Mouse (Mus musculus): ENCODE measurements around the gene Foxa3.
"Not testable (repeated sequence)": the region's sequence is repeated elsewhere in the genome, so short reads cannot be mapped to it uniquely, and the experiment has no call there.

Gene Foxa3

DNA sequence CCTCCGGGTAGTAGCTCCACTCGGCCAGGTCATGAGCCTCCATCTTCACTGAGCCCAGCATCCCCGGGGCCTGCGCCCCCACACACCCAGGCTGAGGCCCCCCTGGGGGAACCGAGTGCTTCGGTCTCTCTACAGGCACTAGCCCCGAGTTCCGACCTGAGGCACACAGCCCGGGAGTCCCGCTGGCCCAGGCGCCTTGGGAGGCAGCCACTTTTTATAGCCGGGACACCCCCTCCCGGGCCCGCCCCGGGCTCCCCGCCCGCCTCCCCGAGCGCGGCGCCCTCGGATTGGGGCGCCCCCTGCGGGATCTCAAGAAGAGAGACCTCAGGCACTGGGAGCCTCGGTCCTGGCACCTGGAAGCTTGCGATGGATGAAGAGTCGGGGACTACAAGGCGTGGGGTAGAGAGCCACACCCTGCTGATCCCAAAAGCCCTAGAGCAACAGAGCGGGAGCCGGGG, at the start of gene Foxa3:
Foxa3 (minus strand) TSS at position 182 of the 458 bp plus-strand sequence.
- peak; percentile 37 for DNase-seq (ENCODE audit: low spot score)

DNA sequence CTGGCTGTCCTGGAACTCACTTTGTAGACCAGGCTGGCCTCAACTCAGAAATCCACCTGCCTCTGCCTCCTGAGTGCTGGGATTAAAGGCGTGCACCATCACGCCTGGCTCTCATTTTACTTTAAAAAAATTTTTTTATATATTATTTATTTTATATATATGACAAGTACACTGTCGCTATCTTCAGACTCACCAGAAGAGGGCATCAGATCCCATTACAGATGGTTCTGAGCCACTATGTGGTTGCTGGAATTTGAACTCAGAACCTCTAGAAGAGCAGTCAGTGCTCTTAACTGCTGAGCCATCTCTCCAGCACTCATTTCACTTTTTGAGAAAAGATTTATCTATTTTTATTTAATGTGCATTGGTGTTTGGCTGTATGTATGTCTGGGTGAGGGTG, 47.7 kb upstream of the Foxa3 start:
- DNase-seq (ENCODE audit: low spot score): not testable (repeated sequence)

DNA sequence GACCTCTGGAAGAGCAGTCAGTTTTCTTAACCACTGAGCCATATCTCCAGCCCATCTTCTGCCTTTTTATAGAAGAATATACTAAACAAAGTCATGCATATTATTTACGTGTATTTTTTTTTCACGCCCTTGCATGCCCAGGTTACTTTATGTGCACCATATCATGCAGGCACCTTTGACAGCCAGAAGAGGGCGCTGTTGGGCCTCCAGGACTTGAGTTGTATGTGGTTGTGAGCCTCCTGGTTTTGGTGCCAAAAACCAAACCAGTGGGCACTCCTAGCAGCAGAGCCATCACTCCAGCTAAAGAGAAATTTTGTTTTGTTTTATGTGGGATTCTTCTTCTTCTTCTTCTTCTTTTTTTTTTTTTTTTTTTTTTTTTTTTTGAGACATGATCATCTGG, 46.2 kb upstream of the Foxa3 start:
- DNase-seq (ENCODE audit: low spot score): no peak

DNA sequence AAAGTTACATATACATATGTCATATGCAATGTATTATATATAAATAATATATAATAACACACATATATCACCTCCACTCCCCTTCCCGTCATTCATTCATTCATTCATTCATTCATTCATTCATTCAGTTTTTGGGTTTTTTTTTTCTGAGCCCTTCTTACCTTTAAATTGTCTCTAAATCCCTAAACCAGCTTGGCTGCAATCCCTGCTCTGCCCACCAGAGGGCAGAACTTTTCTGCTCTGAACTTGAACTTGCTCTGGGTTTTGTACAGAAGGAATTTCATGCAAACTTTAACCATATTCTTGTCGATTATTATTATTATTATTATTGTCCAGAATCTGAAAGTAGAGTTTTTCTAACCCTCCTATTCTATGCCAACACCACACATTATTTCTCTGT, 45.4 kb upstream of the Foxa3 start:
- DNase-seq (ENCODE audit: low spot score): peak; percentile 69

DNA sequence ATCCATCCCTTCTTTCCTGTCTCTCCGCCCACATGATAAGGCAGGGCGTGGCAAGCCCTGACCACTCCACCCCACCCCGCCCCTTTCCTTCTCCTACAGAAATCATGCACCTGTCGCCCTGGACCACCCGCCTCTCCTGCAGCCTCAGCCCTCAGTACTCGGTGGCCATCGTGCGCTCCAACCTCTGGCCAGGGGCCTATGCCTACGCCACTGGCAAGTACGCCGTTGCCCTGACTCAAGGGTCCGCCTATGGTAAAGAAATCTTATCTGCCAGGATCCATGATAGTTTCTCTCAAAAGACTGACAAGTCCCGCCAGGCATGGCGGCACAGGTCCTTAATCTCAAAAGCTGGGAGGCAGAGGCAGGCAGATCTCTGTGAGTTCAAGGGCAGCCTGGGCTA, 44.6 kb upstream of the Foxa3 start:
- DNase-seq (ENCODE audit: low spot score): no peak

DNA sequence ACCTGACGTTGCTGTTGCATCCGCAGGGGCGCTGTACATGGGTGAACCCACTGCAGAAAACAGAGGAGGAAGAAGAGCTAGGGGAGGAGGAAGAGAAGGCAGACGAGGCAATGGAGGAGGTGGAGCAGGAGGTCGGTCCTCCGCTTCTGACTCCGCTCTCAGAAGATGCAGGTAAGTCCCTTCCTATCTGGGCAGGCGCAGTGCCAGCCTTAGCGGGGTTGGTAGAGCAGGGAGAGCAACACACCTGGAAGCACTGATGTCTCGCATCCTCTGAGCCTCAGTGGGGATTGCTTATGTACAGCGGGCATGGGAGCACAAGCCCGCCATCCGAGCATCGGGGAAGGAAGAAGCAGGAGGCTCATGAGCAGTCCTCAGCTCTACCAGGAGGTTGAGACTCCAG, 43.7 kb upstream of the Foxa3 start:
- DNase-seq (ENCODE audit: low spot score): no peak

DNA sequence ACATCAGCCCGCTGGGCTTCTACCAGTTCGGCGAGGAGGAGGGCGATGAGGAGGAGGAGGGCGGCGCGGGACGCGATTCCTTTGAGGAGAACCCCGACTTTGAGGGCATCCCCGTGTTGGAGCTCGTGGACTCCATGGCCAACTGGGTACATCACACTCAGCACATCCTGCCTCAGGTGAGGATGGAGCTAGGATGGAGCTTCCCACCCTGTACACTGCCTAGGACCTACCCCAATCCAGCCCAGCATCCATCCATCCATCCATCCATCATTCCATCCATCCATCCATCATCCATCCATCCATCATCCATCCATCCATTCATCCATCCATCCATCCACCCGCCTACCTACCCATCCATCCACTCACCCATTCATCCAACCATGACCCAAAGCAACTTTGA, 42.6 kb upstream of the Foxa3 start:
- no peak for DNase-seq (ENCODE audit: low spot score)

DNA sequence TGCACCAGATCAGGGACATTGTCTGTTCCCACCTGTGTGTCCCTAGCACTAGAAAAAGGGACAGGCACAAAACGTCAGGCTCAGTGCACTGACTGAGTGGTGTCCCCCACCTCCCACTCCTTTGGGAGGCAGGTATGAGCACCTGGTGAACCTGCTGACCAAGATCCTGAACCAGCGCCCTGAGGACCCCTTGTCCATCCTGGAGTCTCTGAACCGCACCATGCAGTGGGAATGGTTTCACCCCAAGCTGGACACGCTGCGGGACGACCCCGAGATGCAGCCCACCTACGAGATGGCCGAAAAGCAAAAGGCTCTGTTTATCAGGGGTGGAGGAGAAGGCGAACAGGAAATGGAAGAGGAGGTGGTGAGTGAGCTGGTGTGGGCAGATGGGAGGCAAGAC, 34.1 kb upstream of the Foxa3 start:
- no peak for DNase-seq (ENCODE audit: low spot score)

DNA sequence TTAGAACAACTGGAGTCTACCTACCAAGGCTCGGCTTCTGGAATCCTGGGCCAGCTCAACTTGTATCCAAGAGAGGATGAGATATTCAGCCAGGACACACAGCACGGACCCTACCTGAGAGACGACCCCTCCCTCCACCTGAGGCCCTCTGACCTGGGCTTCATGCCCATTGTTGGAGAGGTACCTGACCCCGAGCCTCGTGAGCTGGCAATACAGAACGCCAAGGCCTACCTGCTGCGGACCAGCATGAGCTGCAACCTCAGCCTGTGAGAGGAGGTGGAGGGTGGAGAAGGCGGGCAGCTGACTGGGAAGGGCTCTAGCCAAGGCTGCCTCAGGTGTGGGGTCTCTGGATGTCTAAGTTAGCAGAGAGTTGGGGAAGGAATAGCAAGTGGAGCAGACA, 31.8 kb upstream of the Foxa3 start:
- no peak for DNase-seq (ENCODE audit: low spot score)

DNA sequence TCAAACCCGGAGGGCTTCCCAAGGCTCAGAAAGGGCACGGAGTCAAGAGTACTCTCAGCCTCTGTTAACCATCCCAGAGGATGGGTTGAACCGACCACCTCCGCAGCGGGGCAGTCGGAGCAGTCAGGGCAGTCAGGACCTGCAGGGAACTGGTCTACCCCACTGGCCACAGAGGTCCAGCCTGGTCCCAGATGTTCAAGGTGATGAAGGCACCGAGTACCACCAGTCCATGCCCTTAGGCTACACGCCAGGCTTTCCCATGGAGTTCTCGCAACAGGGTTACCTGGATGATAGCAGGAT, 31.4 kb upstream of the Foxa3 start:
- DNase-seq (ENCODE audit: low spot score): no peak

DNA sequence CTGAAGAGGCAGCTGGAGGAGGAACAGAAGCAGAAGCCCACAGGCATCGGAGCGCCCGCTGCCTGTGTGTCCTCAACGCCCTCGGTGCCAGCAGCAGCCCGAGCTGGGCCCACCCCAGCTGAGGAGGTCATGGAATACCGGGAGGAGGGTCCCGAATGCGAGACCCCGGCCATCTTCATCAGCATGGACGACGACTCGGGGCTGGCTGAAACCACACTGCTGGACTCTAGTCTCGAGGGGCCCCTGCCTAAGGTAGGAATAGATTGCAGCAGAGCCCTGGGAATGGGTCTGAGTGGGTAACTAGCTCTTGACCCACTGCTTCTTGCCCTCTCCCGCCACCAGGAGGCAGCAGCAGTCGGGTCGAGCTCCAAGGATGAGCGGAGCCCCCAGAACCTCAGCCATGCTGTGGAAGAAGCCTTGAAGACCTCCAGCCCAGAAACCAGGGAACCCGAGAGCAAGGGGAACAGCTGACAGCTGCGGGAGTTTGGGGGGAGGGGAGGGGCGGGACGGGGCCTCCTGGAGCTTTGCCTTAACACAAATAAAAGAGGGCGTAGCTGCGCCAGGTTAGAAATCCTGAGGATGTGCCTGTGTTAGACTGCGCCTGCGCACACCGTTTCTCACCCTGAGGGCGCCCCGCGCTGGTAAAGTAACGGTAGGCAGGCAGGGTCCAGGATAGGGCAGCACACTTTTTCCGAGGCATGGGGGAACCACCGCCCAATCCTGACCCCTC, 30.9 kb upstream of the Foxa3 start, which contains the start of gene Rsph6a:
Rsph6a (plus strand) TSS at position 644 of the 730 bp plus-strand sequence.
- DNase-seq (ENCODE audit: low spot score): peak; percentile 26

DNA sequence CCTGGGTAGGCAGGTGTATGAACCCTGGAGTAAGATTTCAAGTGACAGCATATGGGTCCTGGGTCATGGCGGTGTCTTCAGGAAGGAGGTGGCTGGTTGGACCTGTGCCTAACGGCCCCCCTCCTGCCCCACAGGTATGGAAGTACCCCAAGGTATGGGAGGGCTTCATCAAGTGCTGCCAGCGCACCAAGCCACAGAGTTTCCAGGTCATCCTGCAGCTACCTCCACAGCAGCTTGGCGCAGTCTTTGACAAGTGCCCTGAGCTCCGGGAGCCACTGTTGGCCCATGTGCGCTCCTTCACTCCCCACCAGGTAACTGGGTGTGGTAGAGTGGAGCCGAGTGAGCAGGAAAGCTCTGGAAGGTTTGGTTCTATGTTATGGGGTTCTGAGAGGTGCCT, 29.8 kb upstream of the Foxa3 start:
- DNase-seq (ENCODE audit: low spot score): no peak

DNA sequence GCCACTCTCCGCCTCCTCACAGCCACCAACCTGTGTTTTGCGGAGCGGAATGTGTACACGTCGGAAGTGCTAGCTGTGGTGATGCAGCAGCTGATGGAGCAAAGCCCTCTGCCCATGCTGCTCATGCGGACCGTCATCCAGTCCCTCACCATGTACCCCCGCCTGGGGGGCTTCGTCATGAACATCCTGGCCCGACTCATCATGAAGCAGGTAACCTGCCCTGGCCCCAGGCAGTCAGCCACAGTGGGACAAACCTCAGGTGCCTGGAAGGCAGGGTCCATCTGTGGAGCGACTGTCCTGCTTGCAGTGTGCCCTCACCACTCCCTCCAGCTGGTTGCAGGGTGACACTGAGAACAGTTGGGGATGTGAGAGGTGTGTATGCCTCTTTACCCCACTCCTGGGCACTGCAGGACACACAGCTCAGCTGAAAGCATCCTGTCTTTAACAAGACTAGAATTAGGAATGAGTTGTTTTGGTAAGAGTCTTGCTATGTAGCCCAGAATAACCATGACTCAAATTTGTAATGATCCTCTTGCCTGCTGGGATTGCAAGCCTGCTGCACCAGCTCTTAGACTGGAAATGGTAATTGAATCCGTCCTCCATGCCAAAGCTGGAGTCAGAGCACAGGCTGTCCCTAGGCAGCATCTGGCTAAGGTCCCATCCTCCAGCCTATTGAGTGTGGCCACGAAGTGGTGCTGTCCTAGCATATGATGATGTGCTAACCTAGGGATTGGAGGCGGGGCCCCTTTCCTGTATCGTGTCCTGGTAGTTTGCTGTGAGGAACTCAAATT, 29.2 kb upstream of the Foxa3 start:
- no peak for DNase-seq (ENCODE audit: low spot score)

DNA sequence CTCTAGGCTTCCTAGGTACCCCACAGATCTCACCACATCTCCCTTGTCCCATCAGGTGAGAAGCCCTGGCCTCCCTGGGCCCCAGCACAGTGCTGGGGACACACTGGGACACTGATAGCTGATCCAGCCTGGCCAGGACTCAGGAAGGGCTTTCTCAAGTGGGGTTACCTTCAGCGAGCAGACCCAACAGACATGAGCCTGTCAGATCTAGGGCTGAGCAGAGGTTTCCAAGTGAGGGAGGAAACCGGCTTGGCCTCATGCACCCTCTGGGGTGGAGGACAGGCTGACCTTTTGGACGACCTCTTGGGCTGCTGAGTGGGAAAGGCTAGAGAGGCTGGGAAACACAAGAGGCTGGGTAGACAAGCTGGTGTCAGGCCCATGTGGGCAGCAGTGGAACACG, 27.8 kb upstream of the Foxa3 start:
- no peak for DNase-seq (ENCODE audit: low spot score)

DNA sequence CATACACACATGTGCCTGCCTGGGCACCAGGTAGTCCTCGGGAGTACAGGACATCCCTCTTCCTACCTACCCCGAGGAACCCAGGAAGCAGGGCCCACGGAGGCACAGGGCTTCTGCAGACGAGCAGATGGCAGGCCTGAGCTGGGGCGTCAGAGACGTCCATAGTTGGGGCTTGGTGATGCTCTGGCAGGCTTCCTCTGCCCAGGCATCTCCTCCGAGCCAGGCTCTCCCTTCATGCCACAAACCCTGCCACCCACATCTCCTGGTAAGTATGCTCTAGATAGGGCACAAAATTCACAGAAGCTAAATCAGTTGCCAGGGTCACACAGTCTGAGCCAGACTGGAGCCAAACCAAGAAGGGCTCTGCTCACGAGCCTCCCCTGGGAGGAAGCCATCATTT, 26.8 kb upstream of the Foxa3 start:
- no peak for DNase-seq (ENCODE audit: low spot score)

DNA sequence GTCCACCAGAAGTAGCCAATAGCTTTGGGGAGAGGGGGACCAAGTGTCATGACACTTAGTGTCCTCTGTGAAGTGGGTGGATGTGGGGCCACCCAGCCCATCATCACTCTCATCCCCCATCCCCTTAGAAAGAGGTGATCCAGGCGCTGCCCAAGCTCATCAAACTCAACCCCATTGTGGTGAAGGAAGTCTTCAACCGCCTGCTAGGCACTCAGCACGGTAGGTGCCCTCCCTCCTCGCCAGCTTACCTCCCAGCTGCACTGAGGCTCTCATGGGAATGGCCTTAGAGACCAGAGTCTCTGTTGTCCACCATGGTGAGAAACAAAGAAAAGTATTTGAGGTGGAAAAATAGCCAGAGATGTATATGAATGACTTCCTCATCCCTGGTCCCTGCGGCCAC, 25.9 kb upstream of the Foxa3 start:
- no peak for DNase-seq (ENCODE audit: low spot score)

DNA sequence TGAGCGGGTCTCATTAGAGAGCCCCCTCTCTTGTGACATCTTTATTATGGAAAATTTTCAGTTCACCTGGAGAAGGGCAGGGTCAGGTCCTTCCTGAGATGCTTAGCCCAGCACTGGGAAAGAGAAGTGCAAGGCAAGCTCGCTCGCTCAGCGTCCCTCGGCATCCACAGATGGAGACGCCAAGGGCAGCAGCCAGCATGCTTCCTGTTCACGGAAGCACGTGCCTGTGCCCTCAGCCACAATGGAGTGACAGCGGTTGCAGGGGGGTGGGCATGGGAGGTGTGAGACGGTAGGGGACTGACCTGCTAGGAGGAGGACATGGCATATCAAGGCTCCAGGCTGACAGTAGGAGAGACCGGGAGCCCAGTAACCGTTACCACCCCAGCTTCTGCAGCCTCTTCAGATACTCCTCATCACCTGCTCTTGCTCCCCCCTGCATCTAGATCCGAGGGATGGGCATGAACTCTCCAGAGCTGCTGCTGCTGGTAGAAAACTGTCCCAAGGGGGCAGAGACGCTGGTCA, 24.7 kb upstream of the Foxa3 start:
- no peak for DNase-seq (ENCODE audit: low spot score)

DNA sequence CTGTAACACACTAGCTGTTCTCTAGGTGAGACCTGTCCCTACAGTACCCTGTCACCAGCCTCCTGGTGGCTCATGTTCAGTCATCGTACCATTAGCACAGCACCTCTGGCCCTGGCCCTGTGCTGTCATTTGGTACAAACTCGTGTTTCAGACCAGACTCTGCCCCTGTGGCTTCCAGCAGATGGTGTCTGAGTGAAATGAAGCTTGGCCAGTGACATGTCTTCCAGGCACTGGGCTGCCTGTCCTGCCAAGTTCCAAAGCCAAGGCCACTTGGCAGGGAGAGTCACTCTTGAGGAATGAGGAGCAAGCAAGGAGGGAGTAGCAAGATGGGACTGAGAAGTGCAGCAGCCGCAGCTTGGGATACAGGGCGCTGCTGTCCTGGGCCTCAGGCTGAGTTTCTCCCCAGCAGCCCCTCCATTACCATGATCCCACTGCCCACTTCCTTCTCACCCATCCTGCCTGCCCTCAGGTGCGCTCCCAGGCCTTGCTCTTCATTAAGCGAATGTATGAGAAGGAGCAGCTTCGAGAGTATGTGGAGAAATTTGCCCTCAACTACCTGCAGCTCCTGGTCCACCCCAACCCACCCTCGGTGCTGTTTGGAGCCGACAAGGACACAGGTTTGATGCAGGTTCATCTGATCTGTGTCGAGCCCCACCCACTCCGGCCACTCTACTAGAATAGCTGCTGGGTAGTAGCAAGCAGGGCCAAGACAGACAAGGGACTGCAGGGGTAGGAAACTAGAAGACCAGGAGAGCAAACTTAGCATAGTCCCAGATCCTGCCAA, 23.1 kb upstream of the Foxa3 start:
- DNase-seq (ENCODE audit: low spot score): no peak

DNA sequence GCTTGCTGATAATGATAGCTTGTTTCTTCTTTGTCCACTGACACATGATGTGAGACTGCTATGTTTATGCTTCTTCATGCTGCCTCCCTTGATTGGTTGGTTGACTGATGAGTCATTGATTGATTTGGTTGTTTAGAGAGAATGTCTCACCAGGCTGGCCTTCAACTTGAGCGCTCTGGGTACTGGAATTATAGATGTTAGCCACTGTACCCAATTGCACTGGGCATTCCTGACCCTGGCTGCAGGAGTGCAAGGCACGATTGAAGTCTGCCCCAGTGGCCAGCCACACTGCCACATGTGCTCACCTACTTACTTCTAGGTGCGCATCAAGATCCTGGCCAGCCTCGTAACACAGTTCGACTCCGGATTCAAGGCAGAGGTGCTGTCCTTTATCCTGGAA, 21.3 kb upstream of the Foxa3 start:
- DNase-seq (ENCODE audit: low spot score): no peak

DNA sequence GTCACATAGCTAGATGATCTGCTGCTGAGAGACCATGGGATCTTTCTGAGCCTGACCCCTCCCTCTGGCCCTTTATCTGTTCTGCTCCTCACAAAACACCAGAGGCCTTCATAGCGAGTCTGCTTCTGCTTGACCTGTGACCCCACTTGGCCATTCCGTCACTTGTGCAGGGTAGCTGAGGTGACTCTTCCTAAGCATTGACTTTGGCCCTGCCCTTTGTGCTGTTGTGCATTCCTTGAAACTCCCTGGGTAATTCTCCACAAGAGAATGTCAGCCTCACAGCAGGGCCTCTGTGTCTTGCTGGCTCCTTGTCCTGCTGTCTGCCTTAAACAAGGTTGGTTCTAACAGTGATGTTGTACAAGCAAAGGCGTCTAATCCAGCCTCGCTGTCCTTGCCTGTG, 8.3 kb upstream of the Foxa3 start:
- no peak for DNase-seq (ENCODE audit: low spot score)

DNA sequence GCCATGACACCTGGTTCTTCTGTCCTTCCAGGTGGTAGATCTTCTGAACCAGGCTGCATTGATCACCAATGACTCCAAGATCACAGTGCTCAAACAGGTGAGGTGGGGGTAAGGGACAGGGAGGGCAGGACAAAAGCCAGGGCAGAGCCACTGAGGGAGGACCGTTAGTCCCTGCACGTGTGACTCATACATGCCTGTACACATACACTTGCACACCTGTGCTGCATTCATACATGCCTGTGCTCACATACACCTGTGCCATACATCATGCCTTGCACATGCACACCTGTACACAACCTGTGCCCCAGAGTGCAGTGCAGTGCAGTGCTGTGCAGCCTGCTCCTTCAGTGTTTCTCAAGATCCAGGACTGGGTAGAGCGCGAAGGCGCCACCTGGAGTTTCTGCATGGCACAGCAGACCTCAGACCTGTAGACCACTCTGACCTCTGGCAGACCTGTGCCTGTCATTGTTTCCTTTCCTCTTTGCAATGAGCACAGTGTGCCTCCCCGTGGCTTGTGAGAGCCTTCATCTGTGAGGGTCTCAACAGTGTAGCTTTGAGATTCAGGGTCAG, 5.8 kb upstream of the Foxa3 start:
- DNase-seq (ENCODE audit: low spot score): peak; percentile 43

DNA sequence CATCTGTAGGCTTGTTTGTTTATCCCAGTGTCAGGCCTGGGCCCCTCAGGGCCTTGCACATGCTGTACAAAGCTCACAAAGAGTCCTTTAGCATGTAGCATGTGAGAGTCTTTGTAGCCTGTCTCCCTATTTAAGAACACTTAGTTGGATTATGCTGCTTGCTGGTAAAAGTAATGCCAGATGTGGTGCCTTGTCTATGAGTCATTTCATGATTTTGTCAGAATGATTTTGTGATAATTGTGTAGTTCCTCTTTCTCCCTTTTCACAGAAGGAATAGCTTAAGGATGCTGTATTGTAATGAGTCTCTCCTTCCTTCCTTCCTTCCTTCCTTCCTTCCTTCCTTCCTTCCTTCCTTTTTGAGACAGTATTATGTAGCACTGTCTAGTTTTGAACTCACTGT, 4.7 kb upstream of the Foxa3 start:
- no peak for DNase-seq (ENCODE audit: low spot score)

Measured in urinary bladder, postnatal 14 days (tissue).